Mouse (Mus musculus): ENCODE results near the gene Smtnl1. TPM values are rescaled to one million over a fixed set of nuclear protein-coding genes. Genes with fewer than 3 reads are reported as not detected.

The Smtnl1 gene
- polyA plus RNA-seq, 2 experiments, result 0.24 to 0.55 TPM

GRCm38 (mm10) chr2:84837817-84838592 is 15.6 kb upstream of the Smtnl1 start:
- H3K27me3 ChIP-seq (ENCODE audit: control insufficient read depth, insufficient read depth, low read length), result no peaks in the 10 kb centered on the region

GRCm38 (mm10) chr2:84837107-84837506 is 14.7 kb upstream of the Smtnl1 start:
- no peak for TF ChIP-seq POLR2A (IDR thresholded peaks at IDR 0.05; ENCODE audit: borderline replicate concordance, extremely low read depth, insufficient read depth, insufficient read length)
- no peak for ATAC-seq (ENCODE audit: low FRiP score, low read depth)
- Histone ChIP-seq H3K4me2 (replicated peaks; ENCODE audit: low read depth, low read length, severe bottlenecking) (no peak overlapping the region), H3K4me1 (ENCODE audit: control insufficient read depth, insufficient read depth, low read length) (peaks cover 20% of the 10 kb centered on the region), H3K27ac (replicated peaks; ENCODE audit: low read depth, low read length) (no peak overlapping the region), H3K9me3 (ENCODE audit: control insufficient read depth, low read length) (no peaks in the 10 kb centered on the region), H3K4me3 (replicated peaks; ENCODE audit: low read length) (no peak overlapping the region), H3K9ac (ENCODE audit: low read depth, low read length, severe bottlenecking) (no peak overlapping the region), H3K27me3 (ENCODE audit: control insufficient read depth, insufficient read depth, low read length) (no peaks in the 10 kb centered on the region), H3K36me3 (ENCODE audit: control insufficient read depth, insufficient read depth, low read length) (no peaks in the 10 kb centered on the region)
- DNase-seq (ENCODE audit: low spot score), result no peak
- 45% methylated on average over 8 of the region's 8 CpGs for WGBS

More at GRCm38 (mm10) chr2:84837817-84838592, 15.6 kb upstream of the Smtnl1 start:
- Histone ChIP-seq H3K4me1 (ENCODE audit: control insufficient read depth, insufficient read depth, low read length) (peaks cover 20% of the 10 kb centered on the region), H3K4me2 (replicated peaks; ENCODE audit: low read depth, low read length, severe bottlenecking) (peak overlapping the region; percentile 80; the same call in 1 of the 2 replicates), H3K27ac (replicated peaks; ENCODE audit: low read depth, low read length) (no peak overlapping the region), H3K36me3 (ENCODE audit: control insufficient read depth, insufficient read depth, low read length) (no peaks in the 10 kb centered on the region), H3K4me3 (replicated peaks; ENCODE audit: low read length) (no peak overlapping the region), H3K9me3 (ENCODE audit: control insufficient read depth, low read length) (no peaks in the 10 kb centered on the region), H3K9ac (ENCODE audit: low read depth, low read length, severe bottlenecking) (no peak overlapping the region)
- DNase-seq (ENCODE audit: low spot score), result no peak
- ATAC-seq (ENCODE audit: low FRiP score, low read depth), result no peak
- no peak for TF ChIP-seq POLR2A (IDR thresholded peaks at IDR 0.05; ENCODE audit: borderline replicate concordance, extremely low read depth, insufficient read depth, insufficient read length)
- WGBS, result 25% methylated on average over 9 of the region's 9 CpGs

- 32% methylated on average over 10 of the region's 10 CpGs for WGBS
- Histone ChIP-seq H3K4me1 (ENCODE audit: control insufficient read depth, insufficient read depth, low read length) (peaks cover 7% of the 10 kb centered on the region; the same call in 1 of the 2 replicates), H3K4me2 (replicated peaks; ENCODE audit: low read depth, low read length, severe bottlenecking) (no peak overlapping the region), H3K27ac (replicated peaks; ENCODE audit: low read depth, low read length) (no peak overlapping the region), H3K36me3 (ENCODE audit: control insufficient read depth, insufficient read depth, low read length) (peaks cover 7% of the 10 kb centered on the region), H3K9ac (ENCODE audit: low read depth, low read length, severe bottlenecking) (no peak overlapping the region; the same call in 1 of the 2 replicates), H3K27me3 (ENCODE audit: control insufficient read depth, insufficient read depth, low read length) (no peaks in the 10 kb centered on the region), H3K4me3 (replicated peaks; ENCODE audit: low read length) (no peak overlapping the region), H3K9me3 (ENCODE audit: control insufficient read depth, low read length) (no peaks in the 10 kb centered on the region)
- ATAC-seq (ENCODE audit: low FRiP score, low read depth), result peak; percentile 72
- no peak for TF ChIP-seq POLR2A (IDR thresholded peaks at IDR 0.05; ENCODE audit: borderline replicate concordance, extremely low read depth, insufficient read depth, insufficient read length)
- DNase-seq (ENCODE audit: low spot score), result peak; percentile 89
Observed at GRCm38 (mm10) chr2:84831666-84832391, 9.4 kb upstream of the Smtnl1 start.

GRCm38 (mm10) chr2:84827283-84827920 is 5.0 kb upstream of the Smtnl1 start:
- no peaks in the 10 kb centered on the region for H3K27me3 ChIP-seq (ENCODE audit: control insufficient read depth, insufficient read depth, low read length)
- no peak for TF ChIP-seq POLR2A (IDR thresholded peaks at IDR 0.05; ENCODE audit: borderline replicate concordance, extremely low read depth, insufficient read depth, insufficient read length)
- no peak overlapping the region for H3K27ac ChIP-seq (replicated peaks; ENCODE audit: low read depth, low read length)
- H3K9me3 ChIP-seq (ENCODE audit: control insufficient read depth, low read length), result no peaks in the 10 kb centered on the region
- peaks cover 7% of the 10 kb centered on the region for H3K36me3 ChIP-seq (ENCODE audit: control insufficient read depth, insufficient read depth, low read length)
- no peak for DNase-seq (ENCODE audit: low spot score)
- 1% methylated on average over 29 of the region's 29 CpGs for WGBS
- no peak for ATAC-seq (ENCODE audit: low FRiP score, low read depth)
- peak overlapping the region; percentile 63 for H3K9ac ChIP-seq (ENCODE audit: low read depth, low read length, severe bottlenecking)
- H3K4me1 ChIP-seq (ENCODE audit: control insufficient read depth, insufficient read depth, low read length), result peaks cover 7% of the 10 kb centered on the region; the same call in 1 of the 2 replicates
- peak overlapping the region; percentile 92 for H3K4me2 ChIP-seq (replicated peaks; ENCODE audit: low read depth, low read length, severe bottlenecking)
- peak overlapping the region; percentile 83 for H3K4me3 ChIP-seq (replicated peaks; ENCODE audit: low read length)

Measured in limb, embryonic 14.5 days (tissue).